Mouse (Mus musculus): Measurements from ENCODE around the gene Ireb2. TPM values are rescaled to one million over a fixed set of nuclear protein-coding genes. Genes with fewer than 3 reads are reported as not detected.
A peak's percentile ranks its signal among the peaks of the same experiment; 100 is the strongest.

Ireb2 gene
- polyA plus RNA-seq, 1 experiment from 2014 or later = 55.9 TPM

GRCm38 (mm10) chr9:54909446-54909845 lies 45.9 kb downstream of the Ireb2 start:
- ATAC-seq (ENCODE audit: insufficient number of reproducible peaks, insufficient read depth, low FRiP score, low TSS enrichment, low read depth) = no peak
- H3K36me3 ChIP-seq = peaks cover 68% of the 10 kb centered on the region
- no peaks in the 10 kb centered on the region for H3K4me1 ChIP-seq (replicated peaks)
- H3K9ac ChIP-seq (replicated peaks) = no peak overlapping the region
- 95% methylated on average over 5 of the region's 5 CpGs for WGBS
- H3K4me2 ChIP-seq = no peak overlapping the region
- H3K9me3 ChIP-seq = no peaks in the 10 kb centered on the region
- H3K27me3 ChIP-seq = no peaks in the 10 kb centered on the region
- no peak overlapping the region for H3K27ac ChIP-seq
- no peak overlapping the region for H3K4me3 ChIP-seq (replicated peaks)

GRCm38 (mm10) chr9:54915576-54915975 lies 52.0 kb downstream of the Ireb2 start:
- H3K4me2 ChIP-seq = no peak overlapping the region
- H3K27me3 ChIP-seq = no peaks in the 10 kb centered on the region
- H3K9ac ChIP-seq (replicated peaks) = no peak overlapping the region
- H3K4me1 ChIP-seq (replicated peaks) = peaks cover 11% of the 10 kb centered on the region
- 66% methylated on average over 7 of the region's 7 CpGs for WGBS
- peaks cover 12% of the 10 kb centered on the region; the same call in 1 of the 2 replicates for H3K36me3 ChIP-seq
- H3K9me3 ChIP-seq = no peaks in the 10 kb centered on the region
- H3K4me3 ChIP-seq (replicated peaks) = no peak overlapping the region
- H3K27ac ChIP-seq = no peak overlapping the region
- no peak for ATAC-seq (ENCODE audit: insufficient number of reproducible peaks, insufficient read depth, low FRiP score, low TSS enrichment, low read depth)

GRCm38 (mm10) chr9:54916401-54916800 lies 52.8 kb downstream of the Ireb2 start:
- Histone ChIP-seq H3K9me3 (no peaks in the 10 kb centered on the region), H3K27me3 (no peaks in the 10 kb centered on the region), H3K27ac (peak overlapping the region; percentile 19; the same call in 1 of the 2 replicates), H3K9ac (replicated peaks) (no peak overlapping the region), H3K36me3 (peaks cover 7% of the 10 kb centered on the region; the same call in 1 of the 2 replicates), H3K4me1 (replicated peaks) (peaks cover 11% of the 10 kb centered on the region), H3K4me3 (replicated peaks) (peak overlapping the region; percentile 68; the same call in 1 of the 2 replicates), H3K4me2 (peak overlapping the region; percentile 79)
- ATAC-seq (ENCODE audit: insufficient number of reproducible peaks, insufficient read depth, low FRiP score, low TSS enrichment, low read depth) = 0 out of 2 replicates have a peak, but pooled peaks have one; percentile 13
- WGBS = 79% methylated on average over 8 of the region's 8 CpGs

GRCm38 (mm10) chr9:54917010-54917677 lies 53.6 kb downstream of the Ireb2 start, which contains the start of gene Hykk:
TSS of gene Hykk (plus strand) at chr9:54917283.
- ATAC-seq (ENCODE audit: insufficient number of reproducible peaks, insufficient read depth, low FRiP score, low TSS enrichment, low read depth) = peak; percentile 99
- Histone ChIP-seq H3K4me3 (replicated peaks) (peak within 1 kb of the TSS; percentile 68), H3K4me1 (replicated peaks) (peaks cover 11% of the 10 kb centered on the region), H3K4me2 (peak within 1 kb of the TSS; percentile 79), H3K27ac (peak within 1 kb of the TSS; percentile 58; the same call in 1 of the 2 replicates), H3K27me3 (no peaks in the 10 kb centered on the region), H3K9ac (replicated peaks) (peak within 1 kb of the TSS; percentile 80), H3K9me3 (no peaks in the 10 kb centered on the region), H3K36me3 (peaks cover 2% of the 10 kb centered on the region)
- under 1% methylated on average over 34 of the region's 34 CpGs for WGBS

GRCm38 (mm10) chr9:54918191-54918590 lies 54.6 kb downstream of the Ireb2 start:
- Histone ChIP-seq H3K4me2 (peak overlapping the region; percentile 79), H3K4me3 (replicated peaks) (peak overlapping the region; percentile 68), H3K27me3 (no peaks in the 10 kb centered on the region), H3K9ac (replicated peaks) (no peak overlapping the region), H3K4me1 (replicated peaks) (peaks cover 11% of the 10 kb centered on the region), H3K9me3 (no peaks in the 10 kb centered on the region), H3K36me3 (peaks cover 10% of the 10 kb centered on the region), H3K27ac (no peak overlapping the region)
- WGBS = 76% methylated on average over 2 of the region's 2 CpGs
- no peak for ATAC-seq (ENCODE audit: insufficient number of reproducible peaks, insufficient read depth, low FRiP score, low TSS enrichment, low read depth)

GRCm38 (mm10) chr9:54918781-54919180 lies 55.2 kb downstream of the Ireb2 start:
- peaks cover 11% of the 10 kb centered on the region for H3K4me1 ChIP-seq (replicated peaks)
- peaks cover 10% of the 10 kb centered on the region for H3K36me3 ChIP-seq
- no peak overlapping the region for H3K9ac ChIP-seq (replicated peaks)
- no peak for ATAC-seq (ENCODE audit: insufficient number of reproducible peaks, insufficient read depth, low FRiP score, low TSS enrichment, low read depth)
- no peaks in the 10 kb centered on the region for H3K27me3 ChIP-seq
- H3K4me3 ChIP-seq (replicated peaks) = no peak overlapping the region
- WGBS = 89% methylated on average over 5 of the region's 5 CpGs
- no peaks in the 10 kb centered on the region for H3K9me3 ChIP-seq
- no peak overlapping the region for H3K27ac ChIP-seq
- H3K4me2 ChIP-seq = no peak overlapping the region

- WGBS = 65% methylated on average over 4 of the region's 4 CpGs
- H3K9me3 ChIP-seq = no peaks in the 10 kb centered on the region
- H3K27me3 ChIP-seq = no peaks in the 10 kb centered on the region
- H3K4me2 ChIP-seq = no peak overlapping the region
- ATAC-seq (ENCODE audit: insufficient number of reproducible peaks, insufficient read depth, low FRiP score, low TSS enrichment, low read depth) = no peak
- peaks cover 11% of the 10 kb centered on the region for H3K4me1 ChIP-seq (replicated peaks)
- no peak overlapping the region for H3K4me3 ChIP-seq (replicated peaks)
- peaks cover 10% of the 10 kb centered on the region for H3K36me3 ChIP-seq
- H3K9ac ChIP-seq (replicated peaks) = no peak overlapping the region
- no peak overlapping the region for H3K27ac ChIP-seq
Observed at GRCm38 (mm10) chr9:54919946-54920345, 56.4 kb downstream of the Ireb2 start.

- 86% methylated on average over 1 of the region's 1 CpGs for WGBS
Observed at GRCm38 (mm10) chr9:54930741-54931140, 67.2 kb downstream of the Ireb2 start.

GRCm38 (mm10) chr9:54931765-54932164 lies 68.2 kb downstream of the Ireb2 start:
- Histone ChIP-seq H3K4me1 (replicated peaks) (no peaks in the 10 kb centered on the region), H3K9ac (replicated peaks) (no peak overlapping the region), H3K27ac (no peak overlapping the region), H3K36me3 (no peaks in the 10 kb centered on the region), H3K27me3 (no peaks in the 10 kb centered on the region), H3K4me2 (no peak overlapping the region), H3K4me3 (replicated peaks) (no peak overlapping the region), H3K9me3 (no peaks in the 10 kb centered on the region)
- ATAC-seq (ENCODE audit: insufficient number of reproducible peaks, insufficient read depth, low FRiP score, low TSS enrichment, low read depth) = no peak
- WGBS = 0% methylated on average over 1 of the region's 1 CpGs

More at GRCm38 (mm10) chr9:54930741-54931140, 67.2 kb downstream of the Ireb2 start:
- ATAC-seq (ENCODE audit: insufficient number of reproducible peaks, insufficient read depth, low FRiP score, low TSS enrichment, low read depth) = no peak
- Histone ChIP-seq H3K9ac (replicated peaks) (no peak overlapping the region), H3K27me3 (no peaks in the 10 kb centered on the region), H3K27ac (no peak overlapping the region), H3K9me3 (no peaks in the 10 kb centered on the region), H3K4me3 (replicated peaks) (no peak overlapping the region), H3K4me1 (replicated peaks) (no peaks in the 10 kb centered on the region), H3K4me2 (no peak overlapping the region), H3K36me3 (no peaks in the 10 kb centered on the region)

GRCm38 (mm10) chr9:54932379-54932778 lies 68.8 kb downstream of the Ireb2 start:
- no peaks in the 10 kb centered on the region for H3K9me3 ChIP-seq
- H3K4me2 ChIP-seq = no peak overlapping the region
- H3K36me3 ChIP-seq = no peaks in the 10 kb centered on the region
- no peaks in the 10 kb centered on the region for H3K4me1 ChIP-seq (replicated peaks)
- no peaks in the 10 kb centered on the region for H3K27me3 ChIP-seq
- H3K27ac ChIP-seq = no peak overlapping the region
- H3K4me3 ChIP-seq (replicated peaks) = no peak overlapping the region
- no peak for ATAC-seq (ENCODE audit: insufficient number of reproducible peaks, insufficient read depth, low FRiP score, low TSS enrichment, low read depth)
- 76% methylated on average over 2 of the region's 2 CpGs for WGBS
- H3K9ac ChIP-seq (replicated peaks) = no peak overlapping the region

GRCm38 (mm10) chr9:54942071-54942470 lies 78.5 kb downstream of the Ireb2 start:
- Histone ChIP-seq H3K9ac (replicated peaks) (no peak overlapping the region), H3K27ac (no peak overlapping the region), H3K4me2 (no peak overlapping the region), H3K4me3 (replicated peaks) (no peak overlapping the region), H3K9me3 (no peaks in the 10 kb centered on the region), H3K4me1 (replicated peaks) (no peaks in the 10 kb centered on the region), H3K36me3 (peaks cover 12% of the 10 kb centered on the region), H3K27me3 (no peaks in the 10 kb centered on the region)
- no peak for ATAC-seq (ENCODE audit: insufficient number of reproducible peaks, insufficient read depth, low FRiP score, low TSS enrichment, low read depth)
- WGBS = 84% methylated on average over 4 of the region's 4 CpGs

GRCm38 (mm10) chr9:54944467-54944866 lies 80.9 kb downstream of the Ireb2 start:
- H3K4me3 ChIP-seq (replicated peaks) = no peak overlapping the region
- H3K9me3 ChIP-seq = no peaks in the 10 kb centered on the region
- H3K4me1 ChIP-seq (replicated peaks) = no peaks in the 10 kb centered on the region
- H3K27ac ChIP-seq = no peak overlapping the region
- ATAC-seq (ENCODE audit: insufficient number of reproducible peaks, insufficient read depth, low FRiP score, low TSS enrichment, low read depth) = no peak
- 0 out of 2 replicates have a peak, but pooled peaks cover 5% of the 10 kb centered on the region for H3K36me3 ChIP-seq
- no peaks in the 10 kb centered on the region for H3K27me3 ChIP-seq
- 69% methylated on average over 2 of the region's 2 CpGs for WGBS
- H3K4me2 ChIP-seq = no peak overlapping the region
- no peak overlapping the region for H3K9ac ChIP-seq (replicated peaks)

Data from limb, embryonic 12.5 days (tissue).